Mouse (Mus musculus) small intestine, adult 2 months (tissue): ENCODE measurements around the gene C530008M17Rik.

Experiments used
- CTCF ChIP-seq: fragments of 200-500 bp; IDR thresholded peaks from 2 replicates; pipeline ENCODE4 v1.5.1; 2012; ENCODE audit warnings: low read depth, mild to moderate bottlenecking, control low read depth, inconsistent platforms, low read length, moderate library complexity, mixed read lengths; ENCODE audit not compliant: insufficient replicate concordance, insufficient read length; ENCODE audit errors: extremely low read depth
- POLR2A ChIP-seq: fragments of 200-500 bp; IDR thresholded peaks from 2 replicates; pipeline ENCODE4 v1.6.1; 2012; ENCODE audit warnings: low read depth, mild to moderate bottlenecking, control low read depth, inconsistent platforms, low read length, moderate library complexity

- TF ChIP-seq POLR2A: no peak
- no peak for TF ChIP-seq CTCF
Measured at GRCm38 (mm10) chr5:76658084-76658934, 2.0 kb downstream of the C530008M17Rik start.
